Mouse (Mus musculus) ES-E14 (cell line): ENCODE results near the gene Notum.

Source experiments
- CHD2 ChIP-seq: IDR thresholded peaks from 2 replicates; pipeline ENCODE4 v1.6.1; 2014; ENCODE audit warnings: mild to moderate bottlenecking, low read depth, low read length, inconsistent platforms
- HCFC1 ChIP-seq: IDR thresholded peaks from 2 replicates; pipeline ENCODE4 v1.6.1; 2012; ENCODE audit warnings: low read length, inconsistent platforms, borderline replicate concordance; ENCODE audit not compliant: insufficient read depth

DNA sequence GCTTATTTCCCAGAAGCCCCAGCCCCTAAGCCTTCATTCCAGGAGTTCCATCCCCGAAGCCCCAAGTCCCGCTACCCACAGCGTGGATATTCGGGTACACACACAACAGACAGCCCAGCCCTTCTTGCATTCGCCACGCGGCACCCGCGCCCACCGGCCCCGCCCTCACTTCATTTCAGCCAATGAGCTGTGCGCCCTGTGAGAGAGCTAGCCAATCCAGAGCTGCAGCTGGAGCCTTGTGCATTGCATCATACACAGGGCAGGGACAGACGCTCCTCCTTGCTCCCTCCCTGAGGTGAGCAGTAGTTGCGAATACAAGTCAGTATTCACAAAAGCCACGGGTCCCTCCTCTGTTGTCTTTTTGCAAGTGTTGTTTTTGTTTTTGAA is 17.4 kb downstream of the Notum start, which contains the start of gene Pycr1:
- 0 out of 2 replicates have a peak, but pooled peaks have one; percentile 47 for TF ChIP-seq CHD2
- peak; percentile 37; the same call in 1 of the 2 replicates for TF ChIP-seq HCFC1
